Mouse (Mus musculus) C2C12 (cell line): ENCODE measurements around the gene Igsf3. TPM values are rescaled to one million over a fixed set of nuclear protein-coding genes. Genes with fewer than 3 reads are reported as not detected.

ENCODE experiments used
- H3K27me3 ChIP-seq: one replicate; pipeline ENCODE4 v1.6.1; 2011; ENCODE audit not compliant: control insufficient read depth, insufficient read depth, insufficient read length
- H3K36me3 ChIP-seq: one replicate; pipeline ENCODE4 v1.6.1; 2011; ENCODE audit not compliant: control insufficient read depth, insufficient read depth
- H3K4me3 ChIP-seq: one replicate; pipeline ENCODE4 v1.5.1; 2011; ENCODE audit warnings: mild to moderate bottlenecking, control low read depth; ENCODE audit not compliant: poor library complexity, insufficient read depth, severe bottlenecking
- H3K79me2 ChIP-seq: one replicate; pipeline ENCODE4 v1.6.1; 2011; ENCODE audit not compliant: control insufficient read depth, insufficient read depth
- H3K79me3 ChIP-seq: one replicate; pipeline ENCODE4 v1.6.1; 2011; ENCODE audit warnings: low read depth, control low read depth
- H3ac ChIP-seq: one replicate; pipeline ENCODE3; 2011; ENCODE audit warnings: low read depth; ENCODE audit not compliant: control insufficient read depth, insufficient read length
- CEBPB ChIP-seq: IDR thresholded peaks from one replicate; pipeline ENCODE4 v1.6.1; 2011; ENCODE audit warnings: low read depth, mild to moderate bottlenecking, control low read depth, moderate library complexity
- CTCF ChIP-seq: IDR thresholded peaks from one replicate; pipeline ENCODE4 v1.5.1; 2011; ENCODE audit not compliant: control insufficient read depth, insufficient read depth, insufficient read length
- FOSL1 ChIP-seq: IDR thresholded peaks from one replicate; pipeline ENCODE4 v1.8.0; 2011; ENCODE audit warnings: mild to moderate bottlenecking, low read length; ENCODE audit not compliant: poor library complexity, insufficient read depth, severe bottlenecking
- MAX ChIP-seq: IDR thresholded peaks from one replicate; pipeline ENCODE4 v1.6.1; 2011; ENCODE audit warnings: mild to moderate bottlenecking, control low read depth
- MYOD1 ChIP-seq: IDR thresholded peaks from one replicate; pipeline ENCODE4 v1.6.1; 2011; ENCODE audit warnings: low read depth; ENCODE audit not compliant: control insufficient read depth, insufficient read length
- MYOG ChIP-seq: IDR thresholded peaks from one replicate; pipeline ENCODE4 v1.6.1; 2011; ENCODE audit not compliant: control insufficient read depth, insufficient read length; ENCODE audit errors: extremely low read depth
- USF1 ChIP-seq: IDR thresholded peaks from one replicate; pipeline ENCODE4 v1.6.1; 2011; ENCODE audit warnings: low read depth, mild to moderate bottlenecking, control low read depth, moderate library complexity
- polyA plus RNA-seq: library from polyadenylated mRNA; unstranded; fragments of >200 nt; fragmentation: generic; extraction: Trizol; gene quantifications from one replicate; pipeline ENCODE4 v1.2.1, GENCODE M21; 2012; ENCODE audit warnings: missing spikeins

Gene Igsf3
- polyA plus RNA-seq, 1 experiment: 4.0 TPM

- Histone ChIP-seq H3K79me2 (no peaks in the 10 kb centered on the region), H3K27me3 (no peaks in the 10 kb centered on the region), H3K79me3 (no peaks in the 10 kb centered on the region), H3ac (no peak overlapping the region), H3K4me3 (no peak overlapping the region), H3K36me3 (no peaks in the 10 kb centered on the region)
- TF ChIP-seq MAX (no peak), CEBPB (no peak), MYOD1 (no peak), CTCF (no peak), FOSL1 (no peak), USF1 (no peak), MYOG (no peak)
Observed at GRCm38 (mm10) chr3:101345299-101345698, 31.6 kb upstream of the Igsf3 start.

GRCm38 (mm10) chr3:101346806-101347205 lies 30.1 kb upstream of the Igsf3 start:
- TF ChIP-seq USF1 (no peak), MYOD1 (no peak), MAX (no peak), MYOG (no peak), CEBPB (no peak), CTCF (no peak), FOSL1 (no peak)
- no peak overlapping the region for H3K4me3 ChIP-seq

GRCm38 (mm10) chr3:101348501-101349161 lies 28.3 kb upstream of the Igsf3 start:
- H3K36me3 ChIP-seq: no peaks in the 10 kb centered on the region
- no peak overlapping the region for H3K4me3 ChIP-seq
- TF ChIP-seq MYOD1 (no peak), MYOG (no peak), USF1 (no peak), CTCF (no peak), FOSL1 (no peak), MAX (no peak), CEBPB (no peak)
- H3ac ChIP-seq: no peak overlapping the region
- no peaks in the 10 kb centered on the region for H3K27me3 ChIP-seq
- H3K79me2 ChIP-seq: no peaks in the 10 kb centered on the region
- no peaks in the 10 kb centered on the region for H3K79me3 ChIP-seq

More at GRCm38 (mm10) chr3:101346806-101347205, 30.1 kb upstream of the Igsf3 start:
- Histone ChIP-seq H3K27me3 (no peaks in the 10 kb centered on the region), H3ac (no peak overlapping the region), H3K79me3 (no peaks in the 10 kb centered on the region), H3K79me2 (no peaks in the 10 kb centered on the region), H3K36me3 (no peaks in the 10 kb centered on the region)

DNA sequence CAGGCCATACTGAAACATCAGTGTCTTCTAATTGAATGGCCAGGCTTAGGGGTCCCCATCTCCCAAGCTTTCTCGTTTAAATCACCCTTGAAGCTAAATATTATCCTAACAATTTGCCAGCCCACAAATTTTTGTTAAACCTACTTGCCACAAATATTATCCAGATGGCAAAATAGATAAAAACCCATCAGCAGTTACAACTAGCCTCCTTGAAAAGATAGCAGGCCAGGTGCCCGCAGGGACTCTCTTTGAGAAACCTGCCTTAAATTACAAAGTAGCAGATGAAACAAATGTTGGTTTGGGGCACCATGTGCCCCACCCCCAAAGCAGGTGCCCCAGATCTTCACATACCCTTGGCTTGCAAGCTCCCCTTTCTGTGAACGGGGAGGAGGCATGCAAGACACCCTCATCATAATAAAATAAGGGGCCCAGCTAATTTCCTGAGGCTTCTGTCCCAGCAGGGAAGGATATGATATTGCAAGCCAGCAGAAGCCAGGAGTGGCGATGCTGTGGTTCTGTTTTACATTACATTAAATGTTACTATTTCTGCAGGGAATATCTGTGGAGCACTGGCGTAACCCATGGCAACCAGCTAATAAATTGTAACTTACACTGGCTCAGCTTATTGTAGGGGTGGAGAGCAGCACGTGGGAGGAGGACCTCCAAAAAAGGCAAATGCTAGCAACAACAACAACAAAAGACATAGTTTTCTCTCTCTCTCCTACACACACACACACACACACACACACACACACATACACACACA lies 27.2 kb upstream of the Igsf3 start:
- TF ChIP-seq CTCF (no peak), MAX (no peak), MYOD1 (no peak), MYOG (no peak), CEBPB (no peak), USF1 (no peak), FOSL1 (no peak)
- H3K4me3 ChIP-seq: no peak overlapping the region
- no peak overlapping the region for H3ac ChIP-seq
- H3K36me3 ChIP-seq: no peaks in the 10 kb centered on the region
- H3K79me3 ChIP-seq: no peaks in the 10 kb centered on the region
- H3K79me2 ChIP-seq: no peaks in the 10 kb centered on the region
- H3K27me3 ChIP-seq: no peaks in the 10 kb centered on the region

DNA sequence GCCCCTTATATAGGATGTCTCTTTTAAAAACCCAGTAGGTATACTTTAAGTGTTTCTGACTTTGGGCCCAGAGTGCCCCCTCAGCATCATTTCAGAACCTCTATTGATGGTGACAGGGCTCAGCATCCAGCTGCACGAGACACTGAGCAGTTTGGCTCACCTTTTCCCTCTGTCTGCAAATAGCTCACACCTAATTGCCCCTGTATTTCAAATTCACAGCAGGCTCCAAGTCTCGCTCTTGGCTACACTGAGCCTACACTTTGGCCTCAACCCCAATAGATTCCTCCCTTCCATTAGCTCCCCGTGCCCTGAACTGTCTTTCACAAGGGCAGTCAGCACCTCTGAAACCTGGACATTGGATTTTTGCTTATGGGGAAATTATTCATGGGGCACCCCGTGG lies 26.5 kb upstream of the Igsf3 start:
- Histone ChIP-seq H3K79me3 (no peaks in the 10 kb centered on the region), H3K4me3 (no peak overlapping the region), H3K36me3 (no peaks in the 10 kb centered on the region), H3K79me2 (no peaks in the 10 kb centered on the region), H3K27me3 (no peaks in the 10 kb centered on the region), H3ac (no peak overlapping the region)
- TF ChIP-seq CTCF: no peak
- TF ChIP-seq USF1: no peak
- no peak for TF ChIP-seq MYOD1
- no peak for TF ChIP-seq CEBPB
- TF ChIP-seq FOSL1: no peak

- no peaks in the 10 kb centered on the region for H3K36me3 ChIP-seq
Observed at GRCm38 (mm10) chr3:101354490-101354889, 22.4 kb upstream of the Igsf3 start.

More at GRCm38 (mm10) chr3:101354490-101354889, 22.4 kb upstream of the Igsf3 start:
- no peaks in the 10 kb centered on the region for H3K27me3 ChIP-seq
- no peak overlapping the region for H3K4me3 ChIP-seq
- no peaks in the 10 kb centered on the region for H3K79me3 ChIP-seq
- no peaks in the 10 kb centered on the region for H3K79me2 ChIP-seq
- no peak overlapping the region for H3ac ChIP-seq
- TF ChIP-seq MYOD1 (no peak), CTCF (no peak), MAX (no peak), FOSL1 (no peak), MYOG (no peak), USF1 (no peak), CEBPB (no peak)
